Mouse (Mus musculus): Measurements from ENCODE around the gene Nhsl1. TPM values are rescaled to one million over a fixed set of nuclear protein-coding genes. Genes with fewer than 3 reads are reported as not detected.

Nhsl1 gene
- total and polyA plus RNA-seq, 2 experiments from 2014 or later: 7.2 to 18.0 TPM

DNA sequence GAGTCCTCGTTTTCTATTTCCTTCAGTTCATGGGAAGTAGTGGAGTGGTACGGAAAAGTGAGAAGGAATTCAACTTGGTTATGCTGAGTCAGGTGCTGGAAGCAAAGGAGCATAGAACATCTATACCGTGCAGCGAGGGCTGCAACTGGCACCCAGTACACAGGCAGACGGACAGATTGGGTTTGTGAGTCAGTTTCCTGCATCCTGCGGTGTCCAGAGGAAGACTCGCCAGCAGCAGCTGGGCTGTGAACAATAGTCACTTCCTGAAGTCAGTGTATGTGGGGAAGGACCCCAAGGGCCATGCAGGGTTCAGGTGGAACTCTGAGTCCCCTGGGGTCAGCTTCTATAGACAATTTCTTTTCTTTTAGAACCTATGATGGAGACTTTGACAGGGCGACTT, 111.4 kb downstream of the Nhsl1 start:
- WGBS: 72% methylated on average over 8 of the region's 8 CpGs
- Histone ChIP-seq H3K9ac (replicated peaks; ENCODE audit: low read length, poor library complexity, severe bottlenecking) (no peak overlapping the region), H3K27ac (ENCODE audit: low read depth, low read length) (no peak overlapping the region), H3K4me2 (ENCODE audit: low read depth, low read length, poor library complexity, severe bottlenecking) (no peak overlapping the region), H3K9me3 (ENCODE audit: low read length) (no peaks in the 10 kb centered on the region), H3K4me3 (ENCODE audit: low read depth, low read length) (no peak overlapping the region), H3K36me3 (ENCODE audit: insufficient read depth, low read length) (no peaks in the 10 kb centered on the region), H3K4me1 (ENCODE audit: insufficient read depth, low read length) (no peaks in the 10 kb centered on the region), H3K27me3 (ENCODE audit: insufficient read depth, low read length) (no peaks in the 10 kb centered on the region)
- no peak for TF ChIP-seq CTCF (IDR thresholded peaks at IDR 0.05)
- ATAC-seq (ENCODE audit: low FRiP score) (0 out of 2 replicates have a peak, but pooled peaks have one; percentile 21), DNase-seq (ENCODE audit: low spot score) (no peak)

DNA sequence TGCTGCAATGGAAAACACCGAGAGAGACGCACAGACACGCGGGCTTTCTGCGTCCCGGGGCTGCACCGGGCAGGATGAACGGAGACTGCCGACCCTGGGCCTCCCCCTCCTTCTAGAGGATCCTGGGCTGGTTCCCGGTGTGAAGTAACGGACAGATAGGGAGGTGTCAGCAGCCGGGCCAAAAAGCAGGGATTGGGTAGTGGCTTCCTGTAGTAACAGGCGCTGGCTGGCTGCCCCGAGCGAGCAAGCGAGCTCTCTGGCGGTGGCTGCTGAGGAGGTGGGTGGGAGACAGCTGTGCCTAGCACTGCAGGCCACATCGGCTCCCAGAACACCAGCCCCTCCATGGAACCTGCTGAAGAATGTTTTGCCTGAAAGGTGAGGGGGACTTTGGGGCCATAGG, 112.2 kb downstream of the Nhsl1 start:
- TF ChIP-seq CTCF (IDR thresholded peaks at IDR 0.05): no peak
- H3K4me2 ChIP-seq (ENCODE audit: low read depth, low read length, poor library complexity, severe bottlenecking): peak overlapping the region; percentile 71
- no peaks in the 10 kb centered on the region for H3K4me1 ChIP-seq (ENCODE audit: insufficient read depth, low read length)
- 4% methylated on average over 18 of the region's 18 CpGs for WGBS
- no peaks in the 10 kb centered on the region for H3K9me3 ChIP-seq (ENCODE audit: low read length)
- ATAC-seq (ENCODE audit: low FRiP score): peak; percentile 39
- DNase-seq (ENCODE audit: low spot score): peak; percentile 83
- H3K36me3 ChIP-seq (ENCODE audit: insufficient read depth, low read length): no peaks in the 10 kb centered on the region
- peak overlapping the region; percentile 42 for H3K4me3 ChIP-seq (ENCODE audit: low read depth, low read length)
- H3K27me3 ChIP-seq (ENCODE audit: insufficient read depth, low read length): no peaks in the 10 kb centered on the region
- peak overlapping the region; percentile 43; the same call in 1 of the 2 replicates for H3K27ac ChIP-seq (ENCODE audit: low read depth, low read length)
- peak overlapping the region; percentile 56 for H3K9ac ChIP-seq (replicated peaks; ENCODE audit: low read length, poor library complexity, severe bottlenecking)

DNA sequence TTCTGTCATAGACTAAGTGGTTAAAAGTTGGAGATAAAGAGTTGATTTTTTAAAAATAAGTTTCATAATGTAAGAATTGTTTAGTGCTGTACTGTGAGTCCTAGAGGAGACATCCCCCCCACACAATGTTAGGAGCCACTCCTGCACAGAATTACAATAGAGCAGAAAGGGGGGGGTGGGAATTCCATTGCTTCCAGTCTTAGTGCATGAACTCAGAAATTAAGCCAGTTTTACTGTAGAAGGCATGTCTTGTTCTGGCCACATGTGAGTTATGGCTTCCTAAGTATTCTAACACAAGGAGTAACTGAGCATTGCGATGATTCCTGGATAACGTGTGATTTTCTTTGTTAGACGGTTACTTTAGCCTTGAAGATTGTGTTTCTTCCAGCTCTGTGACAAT, 112.8 kb downstream of the Nhsl1 start:
- no peak overlapping the region for H3K4me2 ChIP-seq (ENCODE audit: low read depth, low read length, poor library complexity, severe bottlenecking)
- ATAC-seq (ENCODE audit: low FRiP score) (no peak), DNase-seq (ENCODE audit: low spot score) (no peak)
- H3K9me3 ChIP-seq (ENCODE audit: low read length): no peaks in the 10 kb centered on the region
- TF ChIP-seq CTCF (IDR thresholded peaks at IDR 0.05): no peak
- H3K4me3 ChIP-seq (ENCODE audit: low read depth, low read length): peak overlapping the region; percentile 42; the same call in 1 of the 2 replicates
- H3K4me1 ChIP-seq (ENCODE audit: insufficient read depth, low read length): no peaks in the 10 kb centered on the region
- WGBS: 82% methylated on average over 3 of the region's 3 CpGs
- no peaks in the 10 kb centered on the region for H3K27me3 ChIP-seq (ENCODE audit: insufficient read depth, low read length)
- H3K36me3 ChIP-seq (ENCODE audit: insufficient read depth, low read length): no peaks in the 10 kb centered on the region
- no peak overlapping the region; the same call in 1 of the 2 replicates for H3K9ac ChIP-seq (replicated peaks; ENCODE audit: low read length, poor library complexity, severe bottlenecking)
- no peak overlapping the region for H3K27ac ChIP-seq (ENCODE audit: low read depth, low read length)

DNA sequence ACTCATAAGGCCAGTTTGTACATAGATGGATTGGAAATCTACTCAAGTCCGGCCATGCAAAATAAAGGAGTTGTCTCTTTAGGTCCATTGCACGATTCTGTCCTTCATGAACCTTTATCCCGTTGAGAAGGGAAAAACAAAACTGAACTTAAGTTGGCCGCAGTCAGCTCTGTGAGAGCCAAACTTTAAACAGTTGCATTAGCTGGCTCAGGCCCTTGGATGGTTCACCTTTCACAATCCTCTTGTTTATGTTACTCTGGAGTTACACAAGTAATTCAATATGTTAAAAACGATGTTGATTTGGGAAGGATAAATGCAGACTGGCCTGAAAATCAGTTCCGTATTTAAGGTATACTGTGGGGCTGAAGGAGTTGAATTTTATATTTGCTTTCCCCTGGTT, 116.7 kb downstream of the Nhsl1 start:
- no peak for TF ChIP-seq CTCF (IDR thresholded peaks at IDR 0.05)
- H3K9ac ChIP-seq (replicated peaks; ENCODE audit: low read length, poor library complexity, severe bottlenecking): no peak overlapping the region
- 81% methylated on average over 6 of the region's 6 CpGs for WGBS
- no peak overlapping the region for H3K4me3 ChIP-seq (ENCODE audit: low read depth, low read length)
- no peak overlapping the region for H3K27ac ChIP-seq (ENCODE audit: low read depth, low read length)
- H3K9me3 ChIP-seq (ENCODE audit: low read length): no peaks in the 10 kb centered on the region
- ATAC-seq (ENCODE audit: low FRiP score): no peak
- H3K4me1 ChIP-seq (ENCODE audit: insufficient read depth, low read length): no peaks in the 10 kb centered on the region
- H3K36me3 ChIP-seq (ENCODE audit: insufficient read depth, low read length): no peaks in the 10 kb centered on the region
- H3K4me2 ChIP-seq (ENCODE audit: low read depth, low read length, poor library complexity, severe bottlenecking): no peak overlapping the region
- H3K27me3 ChIP-seq (ENCODE audit: insufficient read depth, low read length): no peaks in the 10 kb centered on the region
- DNase-seq (ENCODE audit: low spot score): no peak

DNA sequence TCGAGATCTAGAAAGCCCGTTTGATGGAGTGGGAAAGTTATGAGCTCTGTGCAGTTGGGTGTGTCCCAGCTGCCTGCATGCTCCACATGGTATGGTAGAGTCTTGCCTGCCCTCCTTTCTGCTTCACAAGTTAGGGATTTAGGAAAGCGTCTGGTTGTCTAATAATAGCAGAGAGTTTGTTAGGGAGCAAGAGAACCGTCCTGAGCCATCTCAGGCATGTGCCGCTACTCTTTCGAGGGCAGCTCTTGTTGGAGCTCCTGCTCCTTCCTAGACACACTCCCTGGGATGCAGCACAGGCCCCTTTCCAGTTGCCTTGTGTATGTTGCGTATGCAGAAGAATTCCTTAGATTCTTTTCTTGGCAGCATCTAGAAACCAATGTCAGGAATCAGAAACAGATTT, 117.2 kb downstream of the Nhsl1 start:
- H3K9me3 ChIP-seq (ENCODE audit: low read length): no peaks in the 10 kb centered on the region
- WGBS: 66% methylated on average over 7 of the region's 7 CpGs
- TF ChIP-seq CTCF (IDR thresholded peaks at IDR 0.05): no peak
- H3K4me3 ChIP-seq (ENCODE audit: low read depth, low read length): no peak overlapping the region
- H3K27ac ChIP-seq (ENCODE audit: low read depth, low read length): no peak overlapping the region
- no peaks in the 10 kb centered on the region for H3K36me3 ChIP-seq (ENCODE audit: insufficient read depth, low read length)
- H3K4me1 ChIP-seq (ENCODE audit: insufficient read depth, low read length): no peaks in the 10 kb centered on the region
- DNase-seq (ENCODE audit: low spot score): no peak
- ATAC-seq (ENCODE audit: low FRiP score): no peak
- H3K9ac ChIP-seq (replicated peaks; ENCODE audit: low read length, poor library complexity, severe bottlenecking): no peak overlapping the region
- no peak overlapping the region for H3K4me2 ChIP-seq (ENCODE audit: low read depth, low read length, poor library complexity, severe bottlenecking)
- H3K27me3 ChIP-seq (ENCODE audit: insufficient read depth, low read length): no peaks in the 10 kb centered on the region

DNA sequence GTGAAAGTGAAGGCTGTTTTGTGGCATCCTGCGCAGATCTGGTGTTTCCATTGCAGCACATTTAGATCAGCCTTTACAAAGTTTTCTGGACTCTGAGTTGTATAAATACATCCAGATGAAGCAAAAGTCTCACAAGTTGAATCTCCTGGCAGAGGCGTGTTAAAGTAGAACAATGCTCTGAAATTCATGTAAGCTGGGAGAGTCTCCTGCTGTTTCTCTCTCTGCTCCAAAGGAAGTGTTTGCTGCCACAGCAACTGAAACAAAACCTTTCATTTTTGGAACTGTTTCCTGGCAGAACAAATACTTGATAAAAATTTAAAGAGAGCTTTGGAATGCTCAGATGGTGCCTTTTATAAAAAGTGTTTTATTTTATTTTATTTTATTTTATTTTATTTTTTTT, 118.8 kb downstream of the Nhsl1 start:
- Histone ChIP-seq H3K9ac (replicated peaks; ENCODE audit: low read length, poor library complexity, severe bottlenecking) (no peak overlapping the region), H3K4me3 (ENCODE audit: low read depth, low read length) (no peak overlapping the region), H3K27me3 (ENCODE audit: insufficient read depth, low read length) (no peaks in the 10 kb centered on the region), H3K9me3 (ENCODE audit: low read length) (no peaks in the 10 kb centered on the region), H3K27ac (ENCODE audit: low read depth, low read length) (no peak overlapping the region), H3K4me2 (ENCODE audit: low read depth, low read length, poor library complexity, severe bottlenecking) (no peak overlapping the region), H3K36me3 (ENCODE audit: insufficient read depth, low read length) (no peaks in the 10 kb centered on the region), H3K4me1 (ENCODE audit: insufficient read depth, low read length) (no peaks in the 10 kb centered on the region)
- 49% methylated on average over 2 of the region's 2 CpGs for WGBS
- no peak for TF ChIP-seq CTCF (IDR thresholded peaks at IDR 0.05)
- no peak for ATAC-seq (ENCODE audit: low FRiP score)
- no peak for DNase-seq (ENCODE audit: low spot score)

All from midbrain, postnatal 0 days (tissue).